Mouse (Mus musculus): Measurements from ENCODE around the gene Rassf1.
"Not testable (repeated sequence)": the region's sequence is repeated elsewhere in the genome, so short reads cannot be mapped to it uniquely, and the experiment has no call there.

Rassf1 gene

DNA sequence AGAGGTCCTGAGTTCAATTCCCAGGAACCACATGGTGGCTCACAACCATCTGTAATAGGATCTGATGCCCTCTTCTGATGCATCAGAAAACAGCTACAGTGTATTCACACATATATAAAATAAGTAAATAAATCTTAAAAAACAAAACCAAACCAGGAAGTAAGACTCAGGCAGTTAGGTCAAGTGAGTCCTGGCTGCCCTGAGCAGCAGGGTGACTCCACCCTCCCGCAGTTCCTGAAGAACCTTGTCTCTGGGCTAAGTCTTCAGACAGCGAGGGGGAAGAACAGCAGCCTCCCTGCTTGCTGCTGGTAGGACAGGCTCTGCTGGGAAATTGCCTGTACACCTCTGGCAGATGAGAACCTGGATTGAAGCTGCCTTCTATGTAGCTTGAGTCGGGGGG lies 5.0 kb downstream of the Rassf1 start:
- DNase-seq (ENCODE audit: low read depth), result no peak

DNA sequence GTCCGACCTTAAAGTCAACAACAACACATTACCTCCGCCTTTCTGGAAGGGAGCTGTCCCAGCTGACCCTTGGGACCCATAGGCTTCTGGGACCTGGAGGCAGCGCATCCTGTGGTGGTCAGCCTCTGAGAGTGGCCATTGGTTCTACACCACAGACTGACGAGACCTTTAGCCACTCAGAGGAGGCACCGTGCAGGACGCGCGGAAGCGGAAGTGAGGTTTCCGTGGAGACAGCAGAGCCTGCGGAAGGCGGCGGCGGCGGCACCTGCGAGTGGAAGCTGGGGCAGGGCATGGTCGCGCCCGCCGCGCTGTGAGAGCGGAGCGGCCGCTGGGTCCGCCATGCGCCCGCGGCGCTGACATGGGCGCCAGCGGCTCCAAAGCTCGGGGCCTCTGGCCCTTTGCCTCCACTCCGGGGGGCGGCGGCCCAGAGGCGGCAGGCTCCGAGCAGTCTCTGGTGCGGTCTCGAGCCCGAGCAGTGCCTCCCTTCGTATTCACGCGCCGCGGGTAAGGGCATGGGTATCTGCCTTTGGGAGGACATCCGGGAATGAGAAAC lies 11.8 kb downstream of the Rassf1 start, which contains the start of gene Tusc2:
Tusc2 (plus strand) TSS at position 227 of the 553 bp plus-strand sequence.
- DNase-seq (ENCODE audit: low read depth), result peak; percentile 88

DNA sequence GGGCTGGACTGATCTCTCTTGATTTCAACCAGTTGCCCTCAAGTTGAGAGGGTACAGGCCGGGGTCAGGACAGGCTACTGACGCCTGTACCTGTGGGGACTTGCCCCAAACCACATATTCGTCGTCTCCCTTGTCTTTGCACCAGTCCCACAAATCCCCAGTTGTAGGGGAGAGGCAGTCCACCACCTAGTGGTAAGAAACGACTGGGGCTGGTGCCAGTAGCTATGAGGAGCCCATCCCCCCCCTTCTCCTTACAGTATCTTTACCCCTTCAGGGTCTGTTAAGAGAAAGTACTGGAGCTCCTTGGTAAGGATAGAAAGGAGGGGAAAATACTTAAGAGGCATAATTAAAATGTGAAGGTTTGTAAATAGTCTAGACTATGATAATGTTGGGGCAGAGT lies 14.2 kb downstream of the Rassf1 start:
- DNase-seq (ENCODE audit: low read depth), result not testable (repeated sequence)

DNA sequence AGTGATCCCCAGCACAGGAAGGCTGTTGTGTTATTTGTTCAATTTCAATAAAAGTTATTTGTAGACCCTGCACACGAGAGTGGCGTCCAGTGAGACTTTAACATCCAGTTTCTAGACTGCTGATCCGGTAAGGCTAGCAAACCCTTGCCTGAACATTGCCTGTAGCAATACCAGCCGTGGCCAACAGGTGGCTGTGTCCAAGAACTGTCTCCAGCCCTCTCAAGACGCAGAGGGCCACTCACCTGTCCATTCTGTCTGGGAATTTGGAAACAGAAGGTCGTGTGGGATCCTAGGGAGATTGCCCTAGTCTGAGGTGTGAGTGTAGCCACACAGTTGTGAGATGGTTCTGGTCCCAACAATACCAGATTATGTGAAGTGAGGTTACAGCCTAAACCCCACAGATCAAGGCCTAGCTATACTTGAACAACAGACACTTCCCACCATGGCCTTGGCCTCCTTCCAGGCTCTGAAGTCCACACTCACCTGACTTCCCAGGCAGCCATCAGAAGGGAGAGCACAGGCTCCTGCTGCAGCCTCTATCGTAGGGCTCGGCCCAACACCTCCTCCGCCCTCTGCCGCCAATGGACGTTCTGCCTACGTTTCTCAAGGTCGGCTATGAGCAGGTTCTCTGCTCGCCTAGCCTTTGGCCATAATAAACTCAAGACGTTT lies 14.8 kb downstream of the Rassf1 start:
- peak; percentile 77 for DNase-seq (ENCODE audit: low read depth)

DNA sequence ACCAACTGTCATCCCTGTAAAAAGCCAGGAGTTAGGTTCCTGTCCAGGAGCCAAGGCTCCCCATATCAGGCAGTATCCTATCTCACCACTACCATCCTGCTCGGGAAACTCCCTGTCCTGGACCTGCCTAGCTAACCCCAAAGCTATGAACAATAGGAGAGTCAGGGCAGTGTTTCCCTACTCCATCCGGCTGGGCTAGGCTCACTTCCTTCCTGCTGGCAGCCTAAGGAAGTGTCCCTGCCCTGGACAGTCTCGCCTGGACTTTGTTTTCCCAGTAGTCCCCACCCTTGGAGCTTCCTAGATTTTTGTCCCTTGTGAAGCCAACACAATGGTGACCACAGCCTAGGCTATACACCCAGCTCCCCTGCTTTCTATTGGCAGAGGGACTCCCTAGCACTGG lies 15.5 kb downstream of the Rassf1 start:
- no peak for DNase-seq (ENCODE audit: low read depth)

DNA sequence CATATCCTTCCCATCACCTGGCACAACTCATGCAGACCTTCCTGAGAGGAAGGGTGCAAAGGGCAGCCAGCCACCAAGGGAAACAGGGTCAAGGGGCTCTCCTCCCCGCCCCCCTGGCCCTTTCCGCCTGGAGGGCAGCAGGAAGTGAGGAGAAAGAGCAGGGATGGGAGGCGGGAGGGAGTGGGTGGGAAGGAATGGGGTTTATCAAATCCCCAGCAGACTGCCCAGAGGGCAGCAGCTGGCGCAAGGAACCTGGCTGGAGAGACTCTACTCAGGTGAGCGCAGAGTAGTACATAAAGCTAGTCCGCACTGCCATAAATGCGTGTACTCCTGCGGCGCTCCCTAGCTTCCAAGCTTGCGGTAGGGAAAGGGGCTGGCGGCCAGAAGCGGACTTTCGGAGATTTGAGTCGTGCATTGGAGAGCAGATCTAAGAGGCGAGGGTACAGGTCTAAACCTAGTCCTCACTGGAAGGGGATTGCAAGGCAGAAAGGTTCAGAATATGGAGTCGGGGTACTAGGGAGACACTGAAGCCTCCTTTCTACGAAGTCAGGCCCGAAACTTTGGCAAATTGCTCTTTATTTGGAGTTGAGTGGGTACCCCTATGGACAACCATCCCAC lies 16.5 kb downstream of the Rassf1 start, which contains the start of gene Hyal2:
Hyal2 (plus strand) TSS at position 244 of the 618 bp plus-strand sequence.
- DNase-seq (ENCODE audit: low read depth), result no peak

DNA sequence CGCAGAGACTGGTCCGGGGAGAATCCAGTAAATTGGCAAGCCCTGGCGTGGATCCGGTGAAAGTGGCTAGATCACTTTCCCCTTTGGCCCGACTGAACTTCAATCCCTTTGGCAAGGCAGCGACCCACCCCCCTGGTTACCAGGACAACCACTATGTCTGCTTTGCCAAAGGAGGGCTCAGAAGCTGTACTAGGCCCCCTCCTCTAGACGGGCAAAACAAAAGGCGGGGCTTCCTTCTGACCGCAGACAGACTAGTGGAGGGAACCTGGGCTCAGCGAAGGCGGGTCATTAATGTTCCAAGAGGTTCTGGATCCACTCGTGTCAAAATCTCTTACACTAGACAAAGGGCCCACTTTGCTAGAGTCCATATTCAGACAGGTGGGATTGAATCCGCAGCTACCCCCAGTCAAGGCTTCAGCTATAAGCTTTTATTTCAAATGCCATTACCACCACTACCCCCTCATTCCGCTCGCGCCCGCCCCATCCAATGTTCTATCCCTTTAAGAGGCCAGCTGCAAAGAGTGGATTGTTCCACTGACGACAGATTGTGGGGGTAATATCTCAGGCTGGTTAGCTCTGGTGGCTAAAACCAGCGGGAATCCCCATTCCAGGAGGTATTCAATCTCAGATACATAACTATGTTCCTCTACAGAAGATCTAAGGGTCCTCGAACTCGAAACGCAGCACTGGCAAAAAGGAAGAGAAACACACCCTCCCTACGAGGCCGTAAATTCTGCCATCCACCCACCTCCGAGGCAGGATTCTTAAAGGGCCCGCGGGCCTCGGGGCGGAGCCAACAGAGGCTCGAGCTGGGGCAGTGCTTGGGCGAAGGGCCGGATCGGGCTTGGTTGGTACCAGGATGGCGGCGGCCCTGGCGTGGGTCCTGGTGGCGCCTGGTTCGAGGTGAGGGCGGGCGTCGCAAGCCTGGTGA lies 17.2 kb downstream of the Rassf1 start:
- peak; percentile 83 for DNase-seq (ENCODE audit: low read depth)

DNA sequence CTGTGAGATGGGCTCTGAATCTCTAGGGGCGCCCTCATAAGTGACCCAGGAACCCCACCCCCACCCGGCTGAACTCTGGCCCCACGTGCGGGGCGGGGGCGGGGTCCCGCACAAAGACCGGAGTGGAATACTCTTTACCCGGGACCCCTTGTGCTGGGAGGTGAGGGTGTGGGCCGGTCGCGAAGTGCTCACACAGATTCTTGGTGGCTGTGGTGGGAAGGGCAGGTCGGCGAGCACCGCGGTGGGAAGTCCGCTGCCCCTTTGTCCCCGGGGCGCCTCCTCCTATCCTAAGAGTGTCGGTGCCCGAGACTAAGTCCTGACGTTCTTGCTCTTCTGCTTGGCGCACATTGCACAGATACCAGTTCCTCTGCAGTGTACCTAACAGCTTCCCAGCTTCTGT lies 17.9 kb downstream of the Rassf1 start:
- no peak for DNase-seq (ENCODE audit: low read depth)

DNA sequence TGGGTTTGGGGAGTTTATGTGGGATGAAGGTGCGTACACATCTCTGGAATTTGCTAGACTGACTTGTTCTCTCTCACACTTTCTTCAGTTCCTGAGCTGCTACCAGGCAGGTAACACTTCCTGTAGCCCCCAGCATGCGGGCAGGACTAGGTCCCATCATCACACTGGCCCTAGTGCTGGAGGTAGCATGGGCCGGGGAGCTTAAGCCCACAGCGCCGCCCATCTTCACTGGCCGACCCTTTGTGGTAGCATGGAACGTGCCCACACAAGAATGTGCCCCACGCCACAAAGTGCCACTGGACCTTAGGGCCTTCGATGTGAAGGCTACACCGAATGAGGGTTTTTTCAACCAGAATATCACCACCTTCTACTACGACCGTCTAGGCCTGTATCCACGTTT lies 18.7 kb downstream of the Rassf1 start:
- DNase-seq (ENCODE audit: low read depth), result no peak

DNA sequence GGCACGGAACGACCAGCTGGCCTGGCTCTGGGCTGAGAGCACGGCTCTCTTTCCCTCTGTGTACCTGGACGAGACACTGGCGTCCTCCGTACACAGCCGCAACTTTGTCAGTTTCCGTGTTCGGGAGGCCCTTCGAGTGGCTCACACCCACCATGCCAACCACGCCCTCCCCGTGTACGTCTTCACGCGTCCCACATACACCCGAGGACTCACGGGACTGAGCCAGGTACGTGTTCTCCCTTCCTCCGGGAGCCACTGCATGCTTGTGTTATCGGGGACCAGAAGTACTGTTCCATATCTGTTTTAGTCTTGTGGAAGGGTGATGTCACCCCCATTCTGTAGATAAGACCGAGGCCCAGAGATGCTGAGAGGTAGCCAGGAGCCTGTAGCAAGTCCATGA lies 19.5 kb downstream of the Rassf1 start:
- DNase-seq (ENCODE audit: low read depth), result no peak

DNA sequence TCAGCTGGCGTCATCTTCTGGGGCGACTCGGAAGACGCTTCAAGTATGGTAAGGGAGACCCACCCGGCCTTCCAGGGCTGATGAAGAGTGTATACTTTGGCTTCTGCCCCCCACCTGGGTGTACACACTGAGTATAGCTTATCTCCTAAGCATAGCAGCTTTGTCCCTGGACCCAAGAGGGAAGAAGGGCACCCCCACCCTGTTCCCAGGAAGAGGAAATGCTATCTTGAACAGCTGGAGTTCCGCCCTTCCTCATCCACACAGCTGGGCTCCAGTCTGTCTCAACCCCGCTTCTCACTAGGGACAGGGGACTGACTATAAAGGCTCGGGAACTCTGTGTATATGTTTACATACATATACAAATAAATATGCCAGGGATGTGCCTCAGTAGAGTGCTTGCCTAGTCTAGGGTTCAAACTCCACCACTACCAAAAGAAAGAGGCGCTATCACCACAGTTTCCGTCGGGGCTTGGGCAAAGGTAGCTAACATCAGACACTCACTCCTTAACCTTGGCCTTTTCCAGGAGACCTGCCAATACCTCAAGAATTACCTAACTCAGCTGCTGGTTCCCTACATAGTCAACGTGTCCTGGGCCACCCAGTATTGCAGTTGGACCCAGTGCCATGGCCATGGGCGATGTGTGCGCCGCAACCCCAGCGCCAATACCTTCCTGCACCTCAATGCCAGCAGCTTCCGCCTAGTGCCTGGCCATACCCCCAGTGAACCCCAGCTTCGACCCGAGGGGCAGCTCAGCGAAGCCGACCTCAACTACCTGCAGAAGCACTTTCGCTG lies 20.4 kb downstream of the Rassf1 start:
- no peak for DNase-seq (ENCODE audit: low read depth)

DNA sequence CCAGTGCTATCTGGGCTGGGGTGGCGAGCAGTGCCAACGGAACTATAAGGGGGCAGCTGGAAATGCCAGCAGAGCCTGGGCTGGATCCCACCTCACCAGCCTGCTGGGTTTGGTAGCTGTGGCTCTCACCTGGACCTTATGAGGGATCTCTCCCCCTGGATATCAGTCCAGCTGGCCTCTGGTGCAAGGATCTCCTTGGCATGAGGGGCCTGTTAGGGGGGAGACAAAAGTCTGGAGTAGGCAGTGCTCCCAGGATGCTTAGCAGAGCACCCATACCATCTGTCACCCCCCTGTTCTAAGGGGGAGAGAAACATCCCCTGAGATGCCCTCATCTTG lies 20.9 kb downstream of the Rassf1 start:
- DNase-seq (ENCODE audit: low read depth), result no peak

DNA sequence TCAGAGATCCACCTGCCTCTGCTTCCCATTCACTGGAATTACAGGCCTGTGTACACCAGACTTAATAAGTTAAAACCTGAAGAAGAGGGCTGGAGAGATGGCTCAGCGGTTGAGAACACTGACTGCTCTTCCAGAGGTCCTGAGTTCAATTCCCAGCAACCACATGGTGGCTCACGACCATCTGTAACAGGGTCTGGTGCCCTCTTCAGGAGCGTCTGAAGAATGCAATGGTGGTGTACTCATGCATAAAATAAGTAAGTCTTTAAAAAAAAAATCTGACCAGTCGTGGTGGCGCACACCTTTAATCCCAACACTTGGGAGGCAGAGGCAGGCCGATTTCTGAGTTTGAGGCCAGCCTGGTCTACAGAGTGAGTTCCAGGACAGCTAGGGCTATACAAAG lies 22.4 kb downstream of the Rassf1 start:
- not testable (repeated sequence) for DNase-seq (ENCODE audit: low read depth)

DNA sequence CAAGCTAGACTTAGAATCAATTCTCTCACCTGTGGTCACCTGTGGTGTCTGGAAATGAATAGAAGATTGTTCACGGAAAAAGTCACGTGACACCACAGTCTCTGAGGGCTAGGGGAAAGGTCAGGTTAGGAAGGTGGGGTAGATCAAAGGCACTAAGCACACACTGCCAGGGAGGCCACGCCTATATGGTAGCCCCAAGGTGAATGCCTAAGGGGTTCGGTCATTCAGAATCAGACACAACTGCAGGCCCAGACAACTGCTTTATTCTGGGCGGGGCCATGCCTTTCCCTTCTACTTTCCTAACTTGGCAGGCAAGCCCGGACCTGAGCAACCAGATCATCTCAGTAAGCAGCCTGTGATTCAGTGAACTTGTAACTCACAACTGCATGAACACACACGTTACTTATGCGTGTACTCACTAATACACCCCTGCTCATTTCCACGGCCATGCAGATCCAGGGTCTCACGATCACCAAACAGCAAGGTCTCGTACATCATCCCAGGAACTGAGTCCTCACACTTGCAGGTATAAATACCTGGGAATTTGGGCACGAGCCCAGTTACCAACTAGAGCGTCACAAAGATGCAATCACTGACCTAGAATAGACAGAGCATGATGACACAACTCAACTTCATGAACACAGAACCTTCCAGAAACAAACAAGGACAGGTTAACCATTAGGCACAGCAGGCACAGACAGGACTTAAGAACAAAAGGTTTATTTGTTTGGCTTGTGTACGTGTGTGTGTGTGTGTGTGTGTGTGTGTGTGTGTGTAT lies 24.4 kb downstream of the Rassf1 start:
- DNase-seq (ENCODE audit: low read depth), result no peak

DNA sequence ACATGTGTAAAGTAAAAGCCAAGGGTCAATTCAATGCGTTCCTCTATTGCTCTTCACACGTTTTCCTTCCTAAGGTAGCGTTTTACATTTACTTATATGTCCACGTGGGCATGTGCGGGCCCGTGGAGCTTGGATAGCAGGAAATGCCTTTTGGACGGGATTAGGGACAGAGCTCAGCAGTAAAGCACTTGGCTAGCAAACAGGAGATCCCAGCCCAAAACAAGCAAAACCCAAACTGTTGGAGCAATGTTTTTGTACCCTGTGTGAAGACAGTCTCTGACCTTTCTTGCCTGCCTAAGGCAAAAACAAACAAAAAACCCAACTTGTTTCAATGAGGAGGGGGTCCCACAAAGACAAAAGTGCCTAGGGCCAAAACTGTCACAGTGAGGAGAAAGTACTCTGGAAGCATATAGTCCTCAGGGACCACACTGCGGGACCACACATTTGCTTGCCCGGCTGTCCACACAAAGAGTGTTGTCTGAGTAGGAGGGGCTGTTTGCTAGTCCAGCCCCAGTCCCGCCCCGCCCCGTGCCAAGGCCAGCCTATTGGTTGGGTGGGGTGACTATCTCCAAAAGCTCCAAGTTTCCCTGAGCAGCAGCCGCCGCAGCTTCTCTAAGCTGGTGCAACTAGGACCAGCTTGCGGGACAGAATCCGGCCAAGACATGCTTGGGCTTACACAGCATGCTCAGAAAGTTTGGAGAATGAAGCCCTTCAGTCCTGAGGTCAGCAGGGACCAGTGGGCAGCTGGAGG lies 25.2 kb downstream of the Rassf1 start, which contains the start of gene Hyal1:
Hyal1 (plus strand) TSS at position 571 of the 751 bp plus-strand sequence.
- DNase-seq (ENCODE audit: low read depth), result no peak

DNA sequence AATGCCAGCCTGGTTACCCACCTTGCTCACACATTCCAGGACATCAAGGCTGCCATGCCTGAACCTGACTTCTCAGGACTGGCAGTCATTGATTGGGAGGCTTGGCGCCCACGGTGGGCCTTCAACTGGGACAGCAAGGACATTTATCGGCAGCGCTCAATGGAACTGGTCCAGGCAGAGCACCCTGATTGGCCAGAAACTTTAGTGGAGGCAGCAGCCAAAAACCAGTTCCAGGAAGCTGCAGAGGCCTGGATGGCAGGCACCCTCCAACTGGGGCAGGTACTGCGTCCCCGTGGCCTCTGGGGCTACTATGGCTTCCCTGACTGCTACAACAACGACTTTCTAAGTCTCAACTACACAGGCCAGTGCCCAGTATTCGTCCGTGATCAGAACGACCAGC lies 26.5 kb downstream of the Rassf1 start:
- no peak for DNase-seq (ENCODE audit: low read depth)

DNA sequence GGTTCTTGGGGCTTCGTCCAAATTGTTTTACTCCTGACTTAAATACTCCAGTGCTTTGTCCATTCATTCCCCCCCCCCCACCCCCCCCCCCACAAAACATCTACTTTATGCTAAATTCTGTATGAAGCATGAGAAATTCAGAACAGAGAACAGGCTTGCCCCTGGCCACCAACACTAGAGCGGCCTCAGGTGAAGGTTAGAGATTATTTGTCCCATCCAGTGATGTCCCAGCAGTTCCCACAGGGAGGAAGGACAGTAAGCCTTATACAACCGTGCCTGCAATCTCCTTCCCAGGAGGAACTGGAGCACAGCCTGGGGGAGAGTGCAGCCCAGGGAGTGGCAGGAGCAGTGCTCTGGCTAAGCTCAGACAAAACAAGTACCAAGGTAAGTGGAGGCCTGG lies 27.2 kb downstream of the Rassf1 start, which contains the start of gene Naa80:
Naa80 (plus strand) TSS at position 301 of the 400 bp plus-strand sequence.
- no peak for DNase-seq (ENCODE audit: low read depth)

DNA sequence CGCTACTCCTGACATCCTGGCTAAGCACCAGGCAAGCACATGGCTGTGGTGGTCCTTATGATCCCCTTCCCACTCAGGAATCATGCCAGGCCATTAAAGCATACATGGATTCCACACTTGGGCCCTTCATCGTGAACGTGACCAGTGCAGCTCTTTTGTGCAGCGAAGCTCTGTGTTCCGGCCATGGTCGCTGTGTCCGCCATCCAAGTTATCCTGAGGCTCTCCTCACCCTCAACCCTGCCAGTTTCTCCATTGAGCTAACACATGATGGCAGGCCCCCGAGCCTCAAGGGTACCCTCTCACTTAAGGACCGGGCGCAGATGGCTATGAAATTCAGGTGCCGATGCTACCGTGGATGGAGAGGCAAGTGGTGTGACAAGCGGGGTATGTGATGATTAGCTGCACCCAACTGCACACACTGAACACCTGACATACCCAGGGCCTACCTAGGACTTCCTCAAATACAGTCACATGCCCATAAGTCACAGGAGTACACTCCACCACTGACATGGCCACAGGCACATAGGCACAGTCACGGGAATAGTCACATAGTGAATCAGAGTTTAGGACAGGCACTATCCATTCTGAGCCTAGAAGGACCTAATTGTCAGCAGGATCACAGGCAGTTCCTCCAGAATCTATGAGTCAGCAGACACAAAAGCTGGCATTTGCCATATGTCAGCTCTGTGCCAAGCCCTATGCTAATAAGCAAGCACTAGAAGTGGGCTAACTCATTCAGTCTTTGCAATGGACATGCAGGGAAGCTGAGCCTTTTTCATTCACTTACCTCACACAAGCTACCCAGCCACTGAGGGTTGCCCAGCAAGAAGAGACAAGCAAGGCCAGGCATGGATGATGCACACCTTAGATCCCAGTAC lies 27.9 kb downstream of the Rassf1 start:
- DNase-seq (ENCODE audit: low read depth), result no peak
